Mouse (Mus musculus): ENCODE measurements at regions not wholly inside any gene's neighbourhood (a gene's known extent, or its start where the extent isn't known, plus 50 kb on each side); places are given as distances from the start of the nearest gene placed in this dataset.

DNA sequence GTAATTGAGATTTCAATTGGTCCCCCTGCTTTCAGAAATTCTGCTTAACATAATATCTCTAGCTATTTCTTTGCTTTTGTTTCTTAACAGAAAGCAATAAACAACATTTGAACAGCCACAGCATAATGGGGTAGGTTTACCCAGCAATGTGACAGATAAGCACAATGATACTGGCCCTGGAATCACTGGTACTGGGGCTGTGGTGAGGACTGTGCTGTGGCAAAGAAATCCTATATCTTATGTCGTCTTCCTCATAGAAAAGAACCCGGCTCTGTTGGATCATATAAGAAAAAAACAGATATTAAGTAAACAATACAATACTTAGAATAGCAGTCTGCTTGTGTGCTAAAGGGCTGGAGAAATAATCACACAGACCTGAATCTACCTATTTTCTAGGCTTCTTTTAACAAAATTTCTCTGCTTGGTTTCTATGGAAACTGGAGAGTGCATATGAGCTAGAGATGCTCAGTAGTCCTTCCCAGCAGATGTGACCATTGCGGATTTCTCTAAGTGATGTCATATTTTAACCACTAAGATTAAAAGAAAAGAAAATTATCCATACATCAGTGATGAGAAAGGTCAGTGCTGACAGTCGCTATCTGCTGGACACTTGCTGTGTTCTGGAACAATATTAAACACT is 119.8 kb upstream of the Gnao1 start:
- no peak for DNase-seq (ENCODE audit: extremely low spot score)

DNA sequence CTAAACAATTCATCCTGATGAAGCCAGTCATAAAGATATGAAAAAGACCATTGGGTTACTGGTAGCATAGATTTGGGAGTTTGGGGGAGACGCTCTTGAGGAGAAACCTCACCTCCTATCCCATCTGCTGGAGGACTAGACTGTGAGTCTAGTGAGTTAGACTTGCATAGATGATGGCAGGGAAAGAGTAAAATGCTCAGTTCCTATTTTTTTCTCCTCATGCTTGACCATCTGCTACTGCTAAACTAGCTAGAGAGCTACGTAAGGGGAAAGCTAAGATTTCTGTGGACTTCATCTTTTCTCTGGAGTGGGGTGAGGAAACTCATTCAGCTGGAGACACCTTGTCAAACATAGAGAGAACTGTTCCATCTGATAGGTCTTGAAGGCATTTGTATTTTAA is 118.4 kb upstream of the Gnao1 start:
- no peak for DNase-seq (ENCODE audit: extremely low spot score)

- no peak for DNase-seq (ENCODE audit: extremely low spot score)
These were observed 117.9 kb upstream of the Gnao1 start for GRCm38 (mm10) chr8:93691826-93692225.

- no peak for DNase-seq (ENCODE audit: extremely low spot score)
These were observed 112.6 kb upstream of the Gnao1 start for GRCm38 (mm10) chr8:93697206-93697605.

DNA sequence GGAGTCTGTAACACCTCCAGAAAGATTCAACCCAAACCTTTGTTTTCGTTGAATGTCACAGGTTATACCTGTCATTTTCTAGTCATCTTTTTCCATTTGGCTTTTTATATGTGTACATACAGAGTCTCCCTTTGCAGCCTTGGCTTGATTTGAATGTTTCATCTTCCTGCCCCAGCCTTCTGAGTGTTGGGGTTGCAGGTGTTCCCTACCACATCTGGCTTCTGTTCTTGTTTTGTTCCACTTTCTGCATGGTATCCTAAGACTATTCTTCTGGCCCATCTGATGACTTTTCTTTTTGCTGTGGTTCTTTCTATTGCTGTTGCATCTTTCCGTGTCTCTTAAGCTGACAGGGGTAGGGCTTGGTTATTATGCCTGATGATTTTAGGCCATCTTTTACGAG is 111.3 kb upstream of the Gnao1 start:
- no peak for DNase-seq (ENCODE audit: extremely low spot score)

DNA sequence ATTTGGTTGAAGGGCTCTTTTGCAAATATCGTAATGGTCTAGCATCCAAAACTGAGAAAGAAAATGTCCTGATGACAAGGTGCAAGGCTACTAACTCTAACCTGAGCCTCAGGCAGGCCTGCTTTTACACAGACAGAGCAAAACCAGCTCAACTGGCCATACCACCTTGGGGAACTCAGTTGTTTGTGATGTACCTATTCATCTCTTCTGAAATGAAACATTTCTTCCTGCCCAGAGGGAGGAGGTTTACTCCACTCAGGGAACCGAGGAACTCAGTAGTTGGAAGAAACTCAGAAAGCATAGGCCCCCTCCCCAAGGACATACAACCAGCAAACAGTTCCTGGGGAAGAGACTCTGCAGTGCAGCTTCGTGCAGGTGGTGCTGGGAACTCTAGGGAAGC is 108.4 kb upstream of the Gnao1 start:
- no peak for DNase-seq (ENCODE audit: extremely low spot score)

- DNase-seq (ENCODE audit: extremely low spot score) = no peak
These were observed 97.6 kb upstream of the Gnao1 start for GRCm38 (mm10) chr8:93712066-93712706.

DNA sequence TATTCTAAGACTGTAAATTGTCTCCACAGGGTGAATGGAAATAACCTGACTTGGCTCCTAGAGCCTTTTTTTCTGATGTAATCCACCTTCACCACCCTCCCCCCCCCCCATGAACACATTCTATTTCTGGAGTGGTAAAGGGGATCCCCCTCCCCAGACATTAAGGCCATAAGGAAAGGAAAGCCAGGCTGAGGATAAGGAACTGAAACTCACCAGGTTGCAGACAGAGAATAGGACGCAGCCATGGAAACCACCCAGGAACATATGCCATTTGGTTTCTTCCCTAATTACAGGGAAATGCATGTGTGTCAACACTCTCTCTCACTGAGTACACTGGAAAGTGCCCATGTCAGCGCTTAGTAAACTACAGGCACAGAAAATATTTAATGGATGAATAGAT is 96.5 kb upstream of the Gnao1 start:
- no peak for DNase-seq (ENCODE audit: extremely low spot score)

GRCm38 (mm10) chr8:93724896-93725489 is 84.8 kb upstream of the Gnao1 start:
- no peak for DNase-seq (ENCODE audit: extremely low spot score)

DNA sequence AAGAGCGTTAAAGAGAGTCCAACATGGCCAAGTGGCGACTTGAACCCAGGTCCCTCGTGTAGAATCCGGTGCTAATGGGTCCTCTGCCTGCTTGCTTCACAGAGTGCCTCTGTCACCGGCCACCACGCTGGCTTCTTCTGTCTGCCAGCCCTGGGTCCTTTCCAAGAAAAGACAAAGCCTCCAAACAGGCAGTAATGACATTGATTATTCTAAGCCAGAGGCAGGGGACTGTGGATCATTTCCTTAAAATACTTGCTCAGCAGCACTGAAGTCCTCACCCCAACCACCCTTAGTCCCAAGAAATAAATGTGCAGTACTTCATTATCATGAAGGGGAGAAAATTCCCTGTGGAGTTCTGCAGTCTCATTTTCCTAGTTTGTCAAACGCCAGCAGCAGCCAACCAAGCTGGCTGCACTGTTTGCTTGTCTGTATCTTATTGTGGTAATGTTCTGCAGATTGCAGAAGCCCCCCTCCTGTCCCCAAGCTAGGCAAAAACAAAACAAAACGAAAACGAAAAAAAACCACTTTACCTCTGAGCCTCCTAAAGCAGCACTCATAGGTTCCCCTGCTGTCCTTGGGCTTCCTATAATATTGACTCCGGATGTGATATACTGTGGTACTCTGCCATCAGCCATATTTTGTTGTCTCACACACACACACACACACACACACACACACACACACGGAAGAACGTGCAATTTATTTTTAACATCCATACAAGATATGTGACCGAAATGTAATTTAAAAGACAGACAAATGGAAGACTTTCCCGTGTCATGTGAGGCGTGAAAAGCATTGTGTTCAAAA is 80.4 kb upstream of the Gnao1 start:
- no peak for DNase-seq (ENCODE audit: extremely low spot score)

DNA sequence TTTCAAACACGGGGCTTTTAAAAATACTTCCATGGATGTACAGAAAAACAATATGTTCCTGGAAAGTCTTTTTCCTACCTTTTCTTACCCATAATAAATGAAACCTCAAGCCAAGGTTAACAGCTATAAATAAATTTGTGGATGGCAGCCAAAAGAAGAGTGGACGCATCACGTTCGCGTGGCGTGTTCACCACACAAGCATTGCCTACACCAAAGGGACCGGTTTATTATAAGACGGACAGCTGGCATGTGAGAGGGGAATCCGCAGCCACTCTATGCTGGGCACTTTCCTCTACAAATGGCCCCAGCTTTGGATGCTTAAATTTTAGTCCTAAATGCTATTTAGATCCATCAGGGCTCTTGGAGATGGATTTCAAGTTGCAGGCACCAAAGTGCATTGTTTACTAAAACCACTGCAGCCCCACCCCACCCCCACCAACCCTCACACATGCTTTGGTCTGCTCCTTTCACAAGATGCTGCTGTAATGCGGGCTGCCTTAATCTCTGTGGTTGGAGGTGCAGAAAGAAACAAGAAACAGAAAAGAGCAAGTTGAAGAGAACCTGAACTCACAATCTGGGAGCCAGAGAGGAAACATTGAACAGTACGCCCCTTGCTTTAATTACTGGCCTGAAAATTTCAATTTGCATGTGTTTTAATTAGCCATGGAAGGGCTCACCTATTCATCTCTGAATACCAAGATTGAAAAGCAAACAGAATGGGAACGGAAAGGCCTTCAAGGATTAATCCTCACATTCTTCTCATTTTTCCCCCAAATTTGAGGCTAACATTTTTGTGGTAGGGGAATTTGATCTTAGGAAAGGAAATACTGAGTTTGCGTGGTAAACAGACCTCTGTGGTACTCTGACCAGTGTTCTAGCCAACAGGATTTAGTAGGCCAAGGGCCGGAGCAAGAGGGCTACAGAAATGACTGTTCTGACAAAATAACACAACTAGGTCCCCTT is 78.7 kb upstream of the Gnao1 start:
- no peak for DNase-seq (ENCODE audit: extremely low spot score)

GRCm38 (mm10) chr8:93734818-93735217 is 74.9 kb upstream of the Gnao1 start:
- DNase-seq (ENCODE audit: extremely low spot score) = no peak

GRCm38 (mm10) chr8:93740281-93740680 is 69.5 kb upstream of the Gnao1 start:
- no peak for DNase-seq (ENCODE audit: extremely low spot score)

GRCm38 (mm10) chr8:93748720-93749119 is 61.0 kb upstream of the Gnao1 start:
- DNase-seq (ENCODE audit: extremely low spot score) = peak; percentile 9

- DNase-seq (ENCODE audit: extremely low spot score) = no peak
These were observed 58.8 kb upstream of the Gnao1 start for GRCm38 (mm10) chr8:93750921-93751320.

- DNase-seq (ENCODE audit: extremely low spot score) = no peak
These were observed 53.8 kb upstream of the Gnao1 start for GRCm38 (mm10) chr8:93755981-93756380.

Measured in embryo, embryonic 9.5 days (tissue).